Mouse (Mus musculus) spleen, postnatal 10 days (tissue): Measurements from ENCODE around the gene Tldc1.
A peak's percentile ranks its signal among the peaks of the same experiment; 100 is the strongest.

Source experiments
- DNase-seq, 2 experiments: peaks; one replicate each; pipeline ENCODE4 v3.0.0; 2021 to 2022; ENCODE audit warnings: low spot score in 2 of 2

Tldc1 gene

GRCm38 (mm10) chr8:119776668-119777245 is 1.5 kb downstream of the Tldc1 start:
- no peak for DNase-seq

- no peak for DNase-seq
These were observed 12.3 kb downstream of the Tldc1 start for GRCm38 (mm10) chr8:119765761-119766444.

- no peak for DNase-seq
These were observed 12.9 kb downstream of the Tldc1 start for GRCm38 (mm10) chr8:119765311-119765710.

- DNase-seq, result no peak
These were observed 15.7 kb downstream of the Tldc1 start for GRCm38 (mm10) chr8:119762226-119763220.

- no peak for DNase-seq
These were observed 16.5 kb downstream of the Tldc1 start for GRCm38 (mm10) chr8:119761692-119762091.

- DNase-seq, result no peak
These were observed 21.7 kb downstream of the Tldc1 start for GRCm38 (mm10) chr8:119756538-119756937.

GRCm38 (mm10) chr8:119756147-119756461 is 22.1 kb downstream of the Tldc1 start:
- no peak for DNase-seq

GRCm38 (mm10) chr8:119755238-119756146 is 22.7 kb downstream of the Tldc1 start:
- DNase-seq, result peak in 1 of 2 experiments; percentile 32

GRCm38 (mm10) chr8:119744604-119745003 is 33.6 kb downstream of the Tldc1 start:
- no peak for DNase-seq

- DNase-seq, result peak in 1 of 2 experiments; percentile 65
These were observed 34.8 kb downstream of the Tldc1 start for GRCm38 (mm10) chr8:119743291-119744026.

GRCm38 (mm10) chr8:119742409-119742808 is 35.8 kb downstream of the Tldc1 start:
- no peak for DNase-seq

- no peak for DNase-seq
These were observed 37.6 kb downstream of the Tldc1 start for GRCm38 (mm10) chr8:119740634-119741033.

GRCm38 (mm10) chr8:119738129-119738907 is 39.9 kb downstream of the Tldc1 start:
- DNase-seq, result no peak

GRCm38 (mm10) chr8:119737093-119737900 is 40.9 kb downstream of the Tldc1 start:
- no peak for DNase-seq

- DNase-seq, result no peak
These were observed 41.8 kb downstream of the Tldc1 start for GRCm38 (mm10) chr8:119736348-119736917.

- DNase-seq, result no peak
These were observed 46.1 kb downstream of the Tldc1 start for GRCm38 (mm10) chr8:119732072-119732471.

- no peak for DNase-seq
These were observed 49.8 kb downstream of the Tldc1 start for GRCm38 (mm10) chr8:119728351-119728895.

- DNase-seq, result no peak
These were observed 51.1 kb downstream of the Tldc1 start for GRCm38 (mm10) chr8:119727093-119727492.
